Mouse (Mus musculus) thymus, adult 2 months (tissue): ENCODE results near the gene Nmnat2. TPM values are rescaled to one million over a fixed set of nuclear protein-coding genes. Genes with fewer than 3 reads are reported as not detected.

Experiments used
- DNase-seq: peaks from one replicate; pipeline ENCODE4 v3.0.0; 2021
- H3K27ac ChIP-seq: fragments of 200-500 bp; 2 replicates; pipeline ENCODE4 v1.5.1; 2012; ENCODE audit warnings: low read length, control low read depth; ENCODE audit not compliant: control insufficient read depth, insufficient read depth
- H3K27me3 ChIP-seq: fragments of 200-500 bp; 2 replicates; pipeline ENCODE4 v1.6.1; 2012; ENCODE audit warnings: mild to moderate bottlenecking, low read length, moderate library complexity, mixed read lengths; ENCODE audit not compliant: control insufficient read depth, insufficient read depth
- H3K36me3 ChIP-seq: fragments of 200-500 bp; 2 replicates; pipeline ENCODE4 v1.6.1; 2012; ENCODE audit warnings: mild to moderate bottlenecking, low read length, moderate library complexity; ENCODE audit not compliant: control insufficient read depth, insufficient read depth
- H3K4me1 ChIP-seq: fragments of 200-500 bp; replicated peaks from 2 replicates; pipeline ENCODE4 v1.6.1; 2012; ENCODE audit warnings: low read length; ENCODE audit not compliant: control insufficient read depth, insufficient read depth
- H3K4me3 ChIP-seq: fragments of 200-500 bp; 2 replicates; pipeline ENCODE4 v1.5.1; 2012; ENCODE audit warnings: mild to moderate bottlenecking, low read length, control low read depth, moderate library complexity; ENCODE audit not compliant: control insufficient read depth, insufficient read depth
- CTCF ChIP-seq: fragments of 200-500 bp; IDR thresholded peaks from 2 replicates; pipeline ENCODE4 v1.5.1; 2012; ENCODE audit warnings: mild to moderate bottlenecking, control low read depth, low read length, moderate library complexity, borderline replicate concordance; ENCODE audit not compliant: control insufficient read depth, poor library complexity, insufficient read depth; ENCODE audit errors: extremely low read depth
- POLR2A ChIP-seq: fragments of 200-500 bp; IDR thresholded peaks from 2 replicates; pipeline ENCODE4 v1.6.1; 2012; ENCODE audit warnings: mild to moderate bottlenecking, low read length, control low read depth, moderate library complexity; ENCODE audit not compliant: control insufficient read depth, poor library complexity, insufficient read depth; ENCODE audit errors: extremely low read depth
- WGBS: fragments of 180-500 bp; shearing (Covaris S2); methylation state at CpG from one replicate; pipeline ENCODE4 v1.1.7; 2018; 5-methylcytosine and 5-hydroxymethylcytosine counted together
- polyA plus RNA-seq: library from polyadenylated mRNA; depleted of rRNA; stranded (reverse); fragments of >200 nt; gene quantifications from 2 replicates; pipeline ENCODE4 v1.2.3, GENCODE M21; 2012; rRNA removed

Gene Nmnat2
- polyA plus RNA-seq, 1 experiment: 1.1 TPM

- no peak overlapping the region for H3K27ac ChIP-seq
- H3K4me1 ChIP-seq: peaks cover 7% of the 10 kb centered on the region
- 59% methylated on average over 10 of the region's 10 CpGs for WGBS
Measured at GRCm38 (mm10) chr1:153153619-153154137, 198.9 kb downstream of the Nmnat2 start.

GRCm38 (mm10) chr1:153155364-153155763, 200.6 kb downstream of the Nmnat2 start:
- no peak for DNase-seq
- H3K27me3 ChIP-seq: no peaks in the 10 kb centered on the region
- H3K4me1 ChIP-seq: peaks cover 7% of the 10 kb centered on the region
- H3K36me3 ChIP-seq: no peaks in the 10 kb centered on the region
- 94% methylated on average over 8 of the region's 8 CpGs for WGBS
- no peak overlapping the region for H3K4me3 ChIP-seq
- H3K27ac ChIP-seq: no peak overlapping the region
- no peak for TF ChIP-seq CTCF
- no peak for TF ChIP-seq POLR2A

More at GRCm38 (mm10) chr1:153153619-153154137, 198.9 kb downstream of the Nmnat2 start:
- H3K4me3 ChIP-seq: no peak overlapping the region
- no peaks in the 10 kb centered on the region for H3K27me3 ChIP-seq
- DNase-seq: peak; percentile 43
- no peaks in the 10 kb centered on the region for H3K36me3 ChIP-seq
- TF ChIP-seq POLR2A (no peak), CTCF (no peak)

- no peaks in the 10 kb centered on the region for H3K36me3 ChIP-seq
- TF ChIP-seq POLR2A (no peak), CTCF (no peak)
- H3K27ac ChIP-seq: no peak overlapping the region
- H3K27me3 ChIP-seq: no peaks in the 10 kb centered on the region
- DNase-seq: no peak
- no peak overlapping the region for H3K4me3 ChIP-seq
- peaks cover 7% of the 10 kb centered on the region for H3K4me1 ChIP-seq
- 92% methylated on average over 5 of the region's 5 CpGs for WGBS
Measured at GRCm38 (mm10) chr1:153157021-153157623, 202.3 kb downstream of the Nmnat2 start.

- no peak for DNase-seq
- H3K4me1 ChIP-seq: no peaks in the 10 kb centered on the region
- TF ChIP-seq POLR2A (no peak), CTCF (no peak)
- 97% methylated on average over 4 of the region's 4 CpGs for WGBS
- no peak overlapping the region for H3K4me3 ChIP-seq
- H3K27me3 ChIP-seq: no peaks in the 10 kb centered on the region
- no peak overlapping the region for H3K27ac ChIP-seq
- no peaks in the 10 kb centered on the region for H3K36me3 ChIP-seq
Measured at GRCm38 (mm10) chr1:153159137-153159536, 204.3 kb downstream of the Nmnat2 start.

GRCm38 (mm10) chr1:153163831-153164230, 209.0 kb downstream of the Nmnat2 start:
- Histone ChIP-seq H3K4me1 (no peaks in the 10 kb centered on the region), H3K4me3 (no peak overlapping the region), H3K27ac (no peak overlapping the region), H3K27me3 (no peaks in the 10 kb centered on the region), H3K36me3 (no peaks in the 10 kb centered on the region)
- no peak for DNase-seq
- TF ChIP-seq CTCF: no peak
- TF ChIP-seq POLR2A: no peak
- 93% methylated on average over 3 of the region's 3 CpGs for WGBS

GRCm38 (mm10) chr1:153168293-153168692, 213.5 kb downstream of the Nmnat2 start:
- H3K4me1 ChIP-seq: no peaks in the 10 kb centered on the region
- no peak overlapping the region for H3K4me3 ChIP-seq
- H3K27ac ChIP-seq: no peak overlapping the region
- H3K27me3 ChIP-seq: no peaks in the 10 kb centered on the region
- TF ChIP-seq POLR2A (no peak), CTCF (no peak)
- WGBS: 91% methylated on average over 5 of the region's 5 CpGs
- no peaks in the 10 kb centered on the region for H3K36me3 ChIP-seq
- DNase-seq: no peak

Other genes starting within 250 kb of the Nmnat2 start
- gene Apobec4, start 204.4 kb upstream of the Nmnat2 start, polyA plus RNA-seq: not detected in 2 replicates
- gene Rgl1, start 188.6 kb upstream of the Nmnat2 start, polyA plus RNA-seq: 6.8 and 7.1 TPM in 2 replicates
- gene Arpc5, start 188.5 kb upstream of the Nmnat2 start, polyA plus RNA-seq: 162 and 171 TPM in 2 replicates
- gene Ncf2, start 154.8 kb upstream of the Nmnat2 start, polyA plus RNA-seq: 7.6 and 8.4 TPM in 2 replicates
- 74.0 and 89.7 TPM in 2 replicates for gene Smg7, start 52.3 kb upstream of the Nmnat2 start, polyA plus RNA-seq
- 9.9 and 11.4 TPM in 2 replicates for gene Lamc2, start 231.5 kb downstream of the Nmnat2 start, polyA plus RNA-seq